Mouse (Mus musculus) lung, postnatal 0 days (tissue): ENCODE results near the gene Grhl3. TPM values are rescaled to one million over a fixed set of nuclear protein-coding genes. Genes with fewer than 3 reads are reported as not detected.
A peak's percentile ranks its signal among the peaks of the same experiment; 100 is the strongest.
"Not testable (repeated sequence)": the region's sequence is repeated elsewhere in the genome, so short reads cannot be mapped to it uniquely, and the experiment has no call there.

ENCODE experiments used
- ATAC-seq: fragments of 200-750 bp; cut with Nextera tagmentation; 2 replicates; pipeline ENCODE4 v1.8.0; 2017; ENCODE audit warnings: moderate library complexity
- DNase-seq: peaks from one replicate; pipeline ENCODE4 v3.0.0-alpha.2; 2016; ENCODE audit warnings: low spot score
- H3K27ac ChIP-seq: fragments of 300-500 bp; sonication (generic); 2 replicates; pipeline ENCODE4 v1.5.1; 2014; ENCODE audit warnings: antibody characterized with exemption, mild to moderate bottlenecking, low read length, mixed read lengths
- H3K27me3 ChIP-seq: fragments of 300-500 bp; sonication (generic); replicated peaks from 2 replicates; pipeline ENCODE4 v1.6.1; 2014; ENCODE audit warnings: low read length, mixed read lengths; ENCODE audit not compliant: insufficient read depth
- H3K36me3 ChIP-seq: fragments of 300-500 bp; sonication (generic); 2 replicates; pipeline ENCODE4 v1.6.1; 2014; ENCODE audit warnings: low read length, mixed read lengths; ENCODE audit not compliant: insufficient read depth
- H3K4me1 ChIP-seq: fragments of 300-500 bp; sonication (generic); 2 replicates; pipeline ENCODE4 v1.6.1; 2014; ENCODE audit warnings: antibody characterized with exemption, low read depth, low read length, mixed read lengths; ENCODE audit not compliant: insufficient read depth
- H3K4me2 ChIP-seq: fragments of 300-500 bp; sonication (generic); replicated peaks from 2 replicates; pipeline ENCODE4 v1.6.1; 2014; ENCODE audit warnings: low read depth, mild to moderate bottlenecking, low read length, moderate library complexity, mixed read lengths
- H3K4me3 ChIP-seq: fragments of 300-500 bp; sonication (generic); 2 replicates; pipeline ENCODE4 v1.5.1; 2014; ENCODE audit warnings: low read depth, low read length
- H3K9ac ChIP-seq: fragments of 300-500 bp; sonication (generic); replicated peaks from 2 replicates; pipeline ENCODE4 v1.6.1; 2014; ENCODE audit warnings: low read depth, mild to moderate bottlenecking
- H3K9me3 ChIP-seq: fragments of 300-500 bp; sonication (generic); 2 replicates; pipeline ENCODE4 v1.6.1; 2016; ENCODE audit warnings: low read length, mixed read lengths
- CTCF ChIP-seq: IDR thresholded peaks from 2 replicates; pipeline ENCODE4 v1.5.1; 2016; ENCODE audit warnings: antibody characterized with exemption, mild to moderate bottlenecking
- EP300 ChIP-seq: IDR thresholded peaks from 2 replicates; pipeline ENCODE4 v1.6.1; 2016; ENCODE audit warnings: antibody characterized with exemption, mild to moderate bottlenecking, control low read depth
- WGBS: fragments of 180-500 bp; shearing (Covaris S2); extraction: QIAGEN DNeasy Blood & Tissue Kit; methylation state at CpG from one replicate; pipeline ENCODE4 v1.1.7; 2014; 5-methylcytosine and 5-hydroxymethylcytosine counted together
- polyA plus RNA-seq: library from polyadenylated mRNA; unstranded; fragments of >200 nt; fragmentation: Nextera tagmentation; extraction: Ambion mirVana; gene quantifications from 2 replicates; pipeline ENCODE4 v1.2.1, GENCODE M21; 2015

Grhl3 gene
- polyA plus RNA-seq, result 1.2 and 1.5 TPM in 2 replicates

DNA sequence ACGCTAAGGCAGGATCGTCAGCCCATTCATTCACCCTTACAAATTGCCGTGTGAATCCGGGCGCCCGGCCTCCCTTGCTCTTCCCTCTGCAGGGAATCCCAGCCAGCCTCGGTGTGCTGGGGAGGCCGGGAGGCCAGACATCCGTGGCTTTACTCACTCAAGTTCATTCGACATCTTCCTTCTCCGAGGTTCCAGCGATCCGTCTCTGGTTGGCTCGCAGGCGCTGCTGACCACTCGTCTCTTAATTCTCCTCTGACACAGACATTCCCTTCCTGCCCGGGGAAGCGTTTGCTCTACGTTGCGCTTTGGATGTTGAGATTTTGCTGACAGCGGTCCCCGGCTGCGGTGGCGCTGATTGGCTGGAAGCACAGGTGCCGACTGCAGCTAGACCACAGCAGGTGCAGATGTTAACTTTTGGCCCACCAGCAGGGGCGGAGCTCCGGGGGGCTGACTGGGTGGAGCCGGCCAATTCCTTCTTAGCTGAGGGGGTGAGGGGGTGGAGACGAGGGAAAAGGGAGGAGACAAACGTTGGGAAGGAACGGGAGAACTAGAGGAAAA is at the start of gene Grhl3:
Grhl3 (minus strand) TSS at position 380 of the 558 bp plus-strand sequence.
- TF ChIP-seq CTCF (peak; percentile 17; the same call in 1 of the 2 replicates), EP300 (no peak)
- H3K27ac ChIP-seq, result no peak within 1 kb of the TSS
- no peaks in the 10 kb centered on the region for H3K9me3 ChIP-seq
- no peak within 1 kb of the TSS for H3K9ac ChIP-seq
- peak; percentile 25; the same call in 1 of the 2 replicates for ATAC-seq
- peaks cover 28% of the 10 kb centered on the region; the same call in 1 of the 2 replicates for H3K27me3 ChIP-seq
- H3K4me1 ChIP-seq, result peaks cover 20% of the 10 kb centered on the region
- H3K36me3 ChIP-seq, result no peaks in the 10 kb centered on the region
- H3K4me3 ChIP-seq, result peak within 1 kb of the TSS; percentile 8; the same call in 1 of the 2 replicates
- peak within 1 kb of the TSS; percentile 45 for H3K4me2 ChIP-seq
- WGBS, result under 1% methylated on average over 31 of the region's 31 CpGs
- DNase-seq, result peak; percentile 13

DNA sequence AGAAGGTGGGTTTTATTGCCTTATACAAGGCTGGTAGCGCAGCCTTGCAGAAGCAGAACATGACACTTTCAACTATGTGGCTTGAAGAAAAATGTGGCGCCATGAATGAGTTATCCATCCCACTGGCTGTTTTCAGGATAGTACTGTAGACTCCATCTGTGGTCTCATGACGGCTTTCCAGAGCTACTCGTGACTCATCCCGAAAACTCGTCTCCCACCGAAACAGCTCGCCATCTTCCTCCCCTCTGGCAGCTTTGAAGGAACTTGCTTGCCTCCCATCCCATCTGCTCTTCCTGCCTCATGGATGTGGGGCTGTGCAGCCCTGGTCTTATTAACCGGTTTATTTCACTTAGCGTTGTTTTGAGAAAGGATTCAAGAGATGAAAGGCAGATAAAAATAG is 48.9 kb upstream of the Grhl3 start:
- no peaks in the 10 kb centered on the region for H3K27me3 ChIP-seq
- 92% methylated on average over 10 of the region's 10 CpGs for WGBS
- ATAC-seq, result no peak

DNA sequence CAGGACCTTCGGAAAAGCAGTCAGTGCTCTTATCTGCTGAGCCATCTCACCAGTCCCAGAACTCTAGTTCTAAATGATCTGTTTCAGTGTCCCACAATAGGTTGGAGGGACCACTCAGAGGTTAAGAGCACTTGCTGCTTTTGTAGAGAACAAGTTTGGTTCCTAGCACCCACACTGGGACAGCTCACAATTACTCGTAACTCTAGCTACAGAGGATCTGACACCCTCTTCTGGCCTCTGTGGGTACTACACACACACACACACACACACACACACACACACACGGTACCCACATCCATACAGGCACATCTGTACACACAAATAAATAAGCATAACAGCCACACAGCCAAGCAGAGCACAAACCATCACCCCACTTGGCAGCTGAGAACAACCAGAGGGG is 47.0 kb upstream of the Grhl3 start:
- no peaks in the 10 kb centered on the region for H3K27me3 ChIP-seq
- H3K27ac ChIP-seq, result no peak overlapping the region
- no peak overlapping the region for H3K4me3 ChIP-seq
- no peak for DNase-seq
- TF ChIP-seq CTCF, result no peak
- TF ChIP-seq EP300, result no peak
- H3K4me2 ChIP-seq, result no peak overlapping the region
- 90% methylated on average over 3 of the region's 3 CpGs for WGBS
- H3K9me3 ChIP-seq, result no peaks in the 10 kb centered on the region
- ATAC-seq, result no peak
- H3K9ac ChIP-seq, result no peak overlapping the region
- no peaks in the 10 kb centered on the region for H3K36me3 ChIP-seq
- no peaks in the 10 kb centered on the region for H3K4me1 ChIP-seq

More for the DNA sequence above, 48.9 kb upstream of the Grhl3 start:
- Histone ChIP-seq H3K36me3 (no peaks in the 10 kb centered on the region), H3K4me3 (no peak overlapping the region), H3K9ac (no peak overlapping the region), H3K27ac (no peak overlapping the region), H3K4me2 (no peak overlapping the region), H3K9me3 (no peaks in the 10 kb centered on the region), H3K4me1 (no peaks in the 10 kb centered on the region)
- TF ChIP-seq EP300 (no peak), CTCF (no peak)
- DNase-seq, result no peak

DNA sequence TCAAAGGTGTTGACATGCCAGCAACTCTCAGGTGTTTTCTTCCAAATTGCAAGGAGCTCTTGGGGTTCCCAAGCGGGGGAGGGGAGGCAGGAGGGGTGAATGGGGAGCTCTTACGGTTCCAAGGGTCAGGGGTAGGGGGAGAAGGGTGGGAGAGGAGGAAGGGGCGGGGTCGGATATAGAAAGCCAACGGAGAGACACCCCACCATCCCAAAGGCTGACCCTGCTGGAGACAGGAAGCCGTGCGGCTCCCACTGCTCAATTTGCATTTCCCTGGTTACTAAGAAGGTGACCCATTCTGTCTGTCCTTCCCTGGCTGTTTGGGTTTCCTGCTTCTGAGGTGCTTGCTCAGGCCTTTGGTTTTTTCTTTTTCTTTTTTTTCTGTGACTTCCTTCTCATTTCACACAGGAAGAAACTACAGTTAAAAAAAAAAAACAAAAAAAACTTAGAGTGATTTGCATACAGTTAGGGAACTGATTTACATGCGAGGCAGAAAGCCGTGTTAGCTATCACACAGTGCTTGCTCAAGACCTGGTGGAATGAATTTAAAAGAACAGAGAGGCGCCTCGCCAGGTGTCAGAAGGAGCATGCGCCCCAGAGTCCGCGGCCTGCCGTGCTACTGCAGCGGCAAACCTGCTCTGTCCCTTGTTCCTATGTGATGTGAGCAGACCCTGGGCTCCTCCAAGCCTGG is 44.5 kb upstream of the Grhl3 start:
- Histone ChIP-seq H3K4me2 (no peak overlapping the region), H3K27ac (no peak overlapping the region), H3K9me3 (no peaks in the 10 kb centered on the region), H3K4me1 (no peaks in the 10 kb centered on the region), H3K4me3 (no peak overlapping the region), H3K36me3 (no peaks in the 10 kb centered on the region), H3K27me3 (no peaks in the 10 kb centered on the region), H3K9ac (no peak overlapping the region)
- TF ChIP-seq EP300, result no peak
- TF ChIP-seq CTCF, result no peak
- no peak; the same call in 1 of the 2 replicates for ATAC-seq
- WGBS, result 11% methylated on average over 16 of the region's 16 CpGs
- peak; percentile 27 for DNase-seq

DNA sequence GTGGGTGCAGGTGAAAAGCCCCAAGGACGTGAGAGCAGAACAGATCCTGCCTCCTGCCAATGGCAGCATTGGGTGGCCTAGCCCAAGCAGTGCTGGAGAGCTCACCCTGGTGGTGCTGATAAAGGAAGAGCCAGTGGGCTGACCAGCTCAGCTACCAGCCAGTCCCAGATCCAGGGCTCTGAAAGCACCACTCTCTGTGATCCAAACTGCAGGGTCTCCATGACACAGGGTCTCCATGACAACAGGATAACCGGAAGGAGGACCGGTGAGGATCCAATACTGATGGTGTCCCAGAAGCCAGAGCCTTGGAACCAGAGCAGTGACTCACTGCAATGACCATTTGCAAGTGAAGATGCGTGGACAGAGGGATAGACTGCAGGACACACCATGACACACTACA is 43.6 kb upstream of the Grhl3 start:
- H3K4me2 ChIP-seq, result no peak overlapping the region
- no peaks in the 10 kb centered on the region for H3K4me1 ChIP-seq
- no peaks in the 10 kb centered on the region for H3K36me3 ChIP-seq
- H3K9me3 ChIP-seq, result no peaks in the 10 kb centered on the region
- H3K4me3 ChIP-seq, result no peak overlapping the region
- no peak for DNase-seq
- H3K27me3 ChIP-seq, result no peaks in the 10 kb centered on the region
- H3K9ac ChIP-seq, result no peak overlapping the region
- H3K27ac ChIP-seq, result no peak overlapping the region
- 43% methylated on average over 4 of the region's 4 CpGs for WGBS
- TF ChIP-seq EP300 (no peak), CTCF (0 out of 2 replicates have a peak, but pooled peaks have one; percentile 11)
- no peak for ATAC-seq

DNA sequence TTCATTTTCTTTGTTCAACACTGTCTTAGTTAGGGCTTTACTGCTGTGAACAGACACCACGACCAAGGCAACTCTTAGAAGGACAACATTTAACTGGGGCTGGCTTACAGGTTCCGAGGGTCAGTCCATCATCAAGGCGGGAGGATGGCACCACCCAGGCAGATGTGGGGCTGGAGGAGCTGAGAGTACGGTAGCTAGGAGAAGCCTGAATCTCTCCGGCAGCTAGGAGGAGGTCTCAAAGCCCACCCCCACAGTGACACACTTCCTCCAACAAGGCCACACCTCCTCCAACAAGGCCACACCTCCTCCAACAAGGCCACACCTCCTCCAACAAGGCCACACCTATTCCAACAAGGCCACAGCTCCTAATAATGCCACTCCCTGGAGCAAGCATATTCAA is 41.9 kb upstream of the Grhl3 start:
- H3K27ac ChIP-seq, H3K9me3 ChIP-seq, H3K36me3 ChIP-seq, H3K9ac ChIP-seq, H3K4me2 ChIP-seq, H3K27me3 ChIP-seq, H3K4me1 ChIP-seq, H3K4me3 ChIP-seq, DNase-seq, ATAC-seq: not testable (repeated sequence)
- 72% methylated on average over 5 of the region's 5 CpGs for WGBS
